Mouse (Mus musculus) B cell, adult 62 days (primary cell): ENCODE results near the gene Tmem252. TPM values are rescaled to one million over a fixed set of nuclear protein-coding genes. Genes with fewer than 3 reads are reported as not detected.

ENCODE experiments used
- total RNA-seq: library from RNA; stranded (reverse); gene quantifications from 4 replicates; pipeline ENCODE4 v1.2.4, GENCODE M21; 2023

Gene Tmem252
- total RNA-seq = not detected in 4 replicates

DNA sequence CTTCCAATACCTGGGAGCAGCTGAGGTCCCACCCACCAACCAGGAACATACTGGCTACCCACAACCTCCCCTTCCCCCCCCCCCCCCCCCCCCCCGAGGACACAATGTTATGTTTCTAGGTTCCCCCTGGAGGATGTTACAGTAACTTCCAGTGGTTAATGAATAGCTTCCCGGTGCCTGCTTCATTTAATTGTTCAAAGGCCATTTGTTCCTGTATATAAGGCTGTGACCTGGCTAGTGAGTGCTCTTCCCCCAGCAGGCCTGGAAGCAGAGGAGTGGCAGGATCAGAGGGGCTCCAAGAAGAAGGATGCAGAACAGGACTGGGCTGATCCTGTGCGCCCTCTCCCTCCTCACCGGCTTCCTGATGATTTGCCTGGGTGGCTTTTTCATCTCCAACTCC, at the start of gene Tmem252:
Gene Tmem252 (plus strand): TSS at position 247 of the 400 bp plus-strand sequence.

Other genes starting within 250 kb of the Tmem252 start
- gene Fam122a, start 196.7 kb upstream of the Tmem252 start, total RNA-seq = 36.8 to 41.4 TPM (median 37.8 TPM) in 4 replicates
- 13.3 to 17.9 TPM (median 16.0 TPM) in 4 replicates for gene Pip5k1b, start 118.1 kb upstream of the Tmem252 start, total RNA-seq
- gene Pgm5, start 187.8 kb downstream of the Tmem252 start, total RNA-seq = not detected in 4 replicates
- gene Gm10053, start 201.7 kb downstream of the Tmem252 start, total RNA-seq = 26.2 to 46.5 TPM (median 37.7 TPM) in 4 replicates
- not detected in 4 replicates for gene Foxd4, start 227.2 kb downstream of the Tmem252 start, total RNA-seq